Mouse (Mus musculus) heart, embryonic 14.5 days (tissue): ENCODE results near the gene Myh7. TPM values are rescaled to one million over a fixed set of nuclear protein-coding genes. Genes with fewer than 3 reads are reported as not detected.
"Not testable (repeated sequence)": the region's sequence is repeated elsewhere in the genome, so short reads cannot be mapped to it uniquely, and the experiment has no call there.

Source experiments
- ATAC-seq: fragments of 200-750 bp; cut with Nextera tagmentation; 2 replicates; pipeline ENCODE4 v1.8.0; 2017; ENCODE audit warnings: low read depth, moderate TSS enrichment; ENCODE audit not compliant: insufficient number of reproducible peaks, insufficient read depth, low FRiP score
- H3K27ac ChIP-seq, 2 experiments: fragments of 200-500 bp in 1 of 2; fragments of 300-500 bp in 1 of 2; sonication (generic) in 1 of 2; replicated peaks in 1 of 2; 2 replicates each; pipeline ENCODE4 v1.5.1; 2012 to 2014; ENCODE audit warnings: low read depth in 2 of 2, low read length in 2 of 2, control low read depth in 1 of 2, mild to moderate bottlenecking in 1 of 2, mixed read lengths in 1 of 2; ENCODE audit not compliant: control insufficient read depth in 1 of 2, insufficient read depth in 1 of 2
- H3K27me3 ChIP-seq: fragments of 300-500 bp; sonication (generic); 2 replicates; pipeline ENCODE4 v1.6.1; 2014; ENCODE audit warnings: mild to moderate bottlenecking, low read length, control low read depth; ENCODE audit not compliant: control insufficient read depth, insufficient read depth
- H3K36me3 ChIP-seq: fragments of 300-500 bp; sonication (generic); 2 replicates; pipeline ENCODE4 v1.6.1; 2014; ENCODE audit warnings: mild to moderate bottlenecking, control low read depth, low read length, mixed read lengths; ENCODE audit not compliant: control insufficient read depth, insufficient read depth
- H3K4me1 ChIP-seq, 2 experiments: fragments of 200-500 bp in 1 of 2; fragments of 300-500 bp in 1 of 2; sonication (generic) in 1 of 2; 2 replicates each; pipeline ENCODE4 v1.6.1; 2012 to 2014; ENCODE audit warnings: low read length in 2 of 2, control low read depth in 1 of 2, mixed read lengths in 1 of 2; ENCODE audit not compliant: control insufficient read depth in 2 of 2, insufficient read depth in 2 of 2
- H3K4me2 ChIP-seq: fragments of 300-500 bp; sonication (generic); 2 replicates; pipeline ENCODE4 v1.6.1; 2014; ENCODE audit warnings: mild to moderate bottlenecking, low read length
- H3K4me3 ChIP-seq, 2 experiments: fragments of 200-500 bp in 1 of 2; fragments of 300-500 bp in 1 of 2; sonication (generic) in 1 of 2; 2 replicates each; pipeline ENCODE4 v1.5.1; 2012 to 2014; ENCODE audit warnings: low read length in 2 of 2, mild to moderate bottlenecking in 2 of 2, control low read depth in 1 of 2, low read depth in 1 of 2, moderate library complexity in 1 of 2; ENCODE audit not compliant: control insufficient read depth in 1 of 2, insufficient read depth in 1 of 2
- H3K9ac ChIP-seq: fragments of 300-500 bp; sonication (generic); 2 replicates; pipeline ENCODE4 v1.6.1; 2014; ENCODE audit warnings: mild to moderate bottlenecking, low read length
- H3K9me3 ChIP-seq: fragments of 300-500 bp; sonication (generic); 2 replicates; pipeline ENCODE4 v1.6.1; 2016; ENCODE audit warnings: low read length, control low read depth; ENCODE audit not compliant: control insufficient read depth
- WGBS: fragments of 180-500 bp; shearing (Covaris S2); extraction: QIAGEN DNeasy Blood & Tissue Kit; methylation state at CpG from one replicate; pipeline ENCODE4 v1.1.7; 2014; 5-methylcytosine and 5-hydroxymethylcytosine counted together
- polyA plus RNA-seq: library from polyadenylated mRNA; unstranded; fragments of >200 nt; fragmentation: Nextera tagmentation; extraction: Ambion mirVana; gene quantifications from 2 replicates; pipeline ENCODE4 v1.2.1, GENCODE M21; 2014

Myh7 gene
- polyA plus RNA-seq, 1 experiment from 2014 or later, result 5,319 TPM

- peaks cover 8% of the 10 kb centered on the region; the same call in 1 of the 2 replicates for H3K36me3 ChIP-seq
- H3K4me3 ChIP-seq, result peak overlapping the region; percentile 13 to 35; a peak in 3 of 4 replicates
- no peaks in the 10 kb centered on the region for H3K27me3 ChIP-seq
- H3K4me2 ChIP-seq, result peak overlapping the region; percentile 63
- H3K27ac ChIP-seq, result peak overlapping the region; percentile 100
- WGBS, result 13% methylated on average over 18 of the region's 18 CpGs
- H3K9me3 ChIP-seq, result peaks cover 3% of the 10 kb centered on the region; the same call in 1 of the 2 replicates
- peaks cover 38 to 46% of the 10 kb centered on the region in 2 experiments for H3K4me1 ChIP-seq
- ATAC-seq, result peak; percentile 86
- H3K9ac ChIP-seq, result peak overlapping the region; percentile 79
Observed at GRCm38 (mm10) chr14:55003878-55004855, 9.7 kb upstream of the Myh7 start.

- ATAC-seq, result no peak
- H3K9me3 ChIP-seq, result peaks cover 3% of the 10 kb centered on the region; the same call in 1 of the 2 replicates
- H3K4me3 ChIP-seq, result no peak overlapping the region
- H3K36me3 ChIP-seq, result peaks cover 8% of the 10 kb centered on the region; the same call in 1 of the 2 replicates
- H3K27ac ChIP-seq, result peak overlapping the region; percentile 100
- peak overlapping the region; percentile 63 for H3K4me2 ChIP-seq
- 14% methylated on average over 7 of the region's 7 CpGs for WGBS
- peaks cover 42 to 43% of the 10 kb centered on the region in 2 experiments for H3K4me1 ChIP-seq
- no peaks in the 10 kb centered on the region for H3K27me3 ChIP-seq
- H3K9ac ChIP-seq, result peak overlapping the region; percentile 64
Observed at GRCm38 (mm10) chr14:55002687-55003120, 8.3 kb upstream of the Myh7 start.

- Histone ChIP-seq H3K4me3 (no peak overlapping the region), H3K9ac (peak overlapping the region; percentile 64), H3K9me3 (peaks cover 3% of the 10 kb centered on the region; the same call in 1 of the 2 replicates), H3K4me2 (peak overlapping the region; percentile 63), H3K36me3 (peaks cover 8% of the 10 kb centered on the region; the same call in 1 of the 2 replicates), H3K27me3 (no peaks in the 10 kb centered on the region), H3K27ac (peak overlapping the region; percentile 100), H3K4me1 (peaks cover 46 to 48% of the 10 kb centered on the region in 2 experiments)
- WGBS, result 29% methylated on average over 12 of the region's 12 CpGs
- ATAC-seq, result no peak
Observed at GRCm38 (mm10) chr14:55001938-55002686, 7.7 kb upstream of the Myh7 start.

- Histone ChIP-seq H3K27me3 (no peaks in the 10 kb centered on the region), H3K4me1 (peaks cover 44 to 49% of the 10 kb centered on the region in 2 experiments), H3K9me3 (peaks cover 3% of the 10 kb centered on the region; the same call in 1 of the 2 replicates), H3K4me3 (no peak overlapping the region), H3K27ac (peak overlapping the region in 1 of 2 experiments; percentile 45; a peak in 2 of 4 replicates), H3K9ac (no peak overlapping the region), H3K36me3 (0 out of 2 replicates have a peak, but pooled peaks cover 4% of the 10 kb centered on the region), H3K4me2 (no peak overlapping the region)
- ATAC-seq, result no peak
- WGBS, result 91% methylated on average over 2 of the region's 2 CpGs
Observed at GRCm38 (mm10) chr14:55001446-55001845, 7.0 kb upstream of the Myh7 start.

- H3K9ac ChIP-seq, result peak overlapping the region; percentile 30; the same call in 1 of the 2 replicates
- ATAC-seq, result no peak
- H3K4me2 ChIP-seq, result no peak overlapping the region
- no peaks in the 10 kb centered on the region for H3K27me3 ChIP-seq
- WGBS, result 87% methylated on average over 6 of the region's 6 CpGs
- peak overlapping the region in 1 of 2 experiments; percentile 45; a peak in 1 of 4 replicates for H3K27ac ChIP-seq
- H3K4me1 ChIP-seq, result peaks cover 49 to 51% of the 10 kb centered on the region in 2 experiments
- peaks cover 3% of the 10 kb centered on the region; the same call in 1 of the 2 replicates for H3K9me3 ChIP-seq
- 0 out of 2 replicates have a peak, but pooled peaks cover 4% of the 10 kb centered on the region for H3K36me3 ChIP-seq
- no peak overlapping the region for H3K4me3 ChIP-seq
Observed at GRCm38 (mm10) chr14:55000814-55001213, 6.4 kb upstream of the Myh7 start.

- H3K27ac ChIP-seq, result peak overlapping the region in 1 of 2 experiments; percentile 35; a peak in 2 of 4 replicates
Observed at GRCm38 (mm10) chr14:54999868-55000267, 5.4 kb upstream of the Myh7 start.

GRCm38 (mm10) chr14:54998680-54999079 is 4.3 kb upstream of the Myh7 start:
- Histone ChIP-seq H3K4me3 (no peak overlapping the region), H3K27ac (peak overlapping the region in 1 of 2 experiments; percentile 100; a peak in 2 of 4 replicates), H3K36me3 (0 out of 2 replicates have a peak, but pooled peaks cover 4% of the 10 kb centered on the region), H3K4me1 (peaks cover 48 to 49% of the 10 kb centered on the region in 2 experiments), H3K9ac (no peak overlapping the region; the same call in 1 of the 2 replicates), H3K27me3 (no peaks in the 10 kb centered on the region), H3K9me3 (peaks cover 3% of the 10 kb centered on the region; the same call in 1 of the 2 replicates), H3K4me2 (no peak overlapping the region)
- no peak for ATAC-seq

More at GRCm38 (mm10) chr14:54999868-55000267, 5.4 kb upstream of the Myh7 start:
- not testable (repeated sequence) for H3K36me3 ChIP-seq, ATAC-seq, H3K9me3 ChIP-seq, H3K4me2 ChIP-seq, H3K27me3 ChIP-seq, H3K4me3 ChIP-seq, H3K9ac ChIP-seq
- H3K4me1 ChIP-seq, result peaks cover 54 to 56% of the 10 kb centered on the region in 2 experiments
- 69% methylated on average over 5 of the region's 5 CpGs for WGBS
